Mouse (Mus musculus): ENCODE results near the gene Clip3.

The Clip3 gene

GRCm38 (mm10) chr7:30291215-30292131 is at the start of gene Clip3:
TSS of gene Clip3 (plus strand) at chr7:30291728.
- peak; percentile 93 to 94 for DNase-seq (ENCODE audit: low spot score in 2 of 2)

DNA sequence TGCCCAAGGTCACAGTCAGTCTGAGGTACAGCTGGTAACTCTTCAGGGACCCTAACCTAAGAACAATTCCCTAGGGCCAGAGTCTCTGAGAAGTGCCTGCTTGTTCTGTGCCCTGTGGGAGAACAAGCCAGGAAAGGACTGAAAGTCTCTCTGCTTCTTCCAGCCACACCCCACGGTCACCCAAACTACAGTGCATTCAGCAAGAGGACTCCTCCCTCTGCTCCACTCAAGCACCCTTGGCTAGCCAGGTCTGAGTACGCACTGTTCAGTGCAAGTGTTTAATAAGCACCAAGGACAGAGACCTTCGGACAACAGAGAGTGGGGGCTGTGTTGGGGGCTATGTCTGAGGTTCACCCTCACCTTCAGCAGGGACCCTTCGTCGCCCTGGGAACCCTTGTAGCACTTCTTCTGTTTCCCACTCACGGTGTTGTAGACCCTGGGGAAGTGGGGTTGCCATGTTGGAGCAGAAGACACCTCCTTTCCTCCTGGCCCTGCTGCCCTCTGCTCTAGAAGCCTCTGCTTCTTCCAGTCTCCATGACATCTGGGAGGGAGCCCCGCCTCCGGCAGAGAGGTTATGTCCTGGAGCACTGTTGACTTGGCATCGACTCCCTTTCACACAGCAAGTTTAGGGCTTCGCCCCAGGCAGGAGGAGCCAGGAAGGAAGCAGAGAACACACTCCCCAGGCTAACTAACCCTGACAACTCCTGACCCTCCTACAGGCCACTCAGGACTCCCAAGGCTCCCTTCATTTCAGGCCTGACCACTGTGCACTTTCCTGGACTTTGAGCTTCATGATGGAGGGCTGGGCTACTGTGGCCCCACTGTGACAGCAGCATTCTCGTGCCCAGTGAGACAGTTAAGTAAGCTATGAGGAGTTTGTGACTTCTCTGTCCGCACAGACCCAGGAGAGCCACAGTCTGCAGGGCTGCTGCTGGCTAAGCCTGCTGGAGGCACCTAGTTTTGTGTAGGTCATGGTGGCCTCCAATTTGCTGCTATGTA is 39.3 kb upstream of the Clip3 start:
- DNase-seq (ENCODE audit: low spot score in 2 of 2), result no peak

DNA sequence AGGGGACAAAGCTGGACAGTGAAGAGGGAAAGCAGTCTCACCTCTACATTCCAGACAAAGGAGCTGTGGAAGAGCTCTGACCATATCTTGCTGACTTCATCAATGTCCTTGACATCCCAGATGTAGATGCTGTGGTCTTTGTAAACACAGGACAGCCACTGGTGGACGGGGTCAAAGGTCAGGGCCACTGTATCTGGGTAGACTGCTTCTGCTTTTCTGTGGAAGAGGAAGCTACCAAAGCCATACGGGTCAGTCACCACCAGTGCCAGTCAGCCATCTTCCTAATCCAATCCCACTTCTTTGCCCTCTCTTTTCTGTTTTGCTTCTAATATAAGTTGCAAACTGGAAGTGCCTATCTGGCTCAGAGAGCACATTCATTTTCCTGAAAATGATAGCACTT is 26.5 kb upstream of the Clip3 start:
- DNase-seq (ENCODE audit: low spot score in 2 of 2), result no peak

- DNase-seq (ENCODE audit: low spot score in 2 of 2), result no peak
Measured at GRCm38 (mm10) chr7:30265531-30265930, 26.0 kb upstream of the Clip3 start.

DNA sequence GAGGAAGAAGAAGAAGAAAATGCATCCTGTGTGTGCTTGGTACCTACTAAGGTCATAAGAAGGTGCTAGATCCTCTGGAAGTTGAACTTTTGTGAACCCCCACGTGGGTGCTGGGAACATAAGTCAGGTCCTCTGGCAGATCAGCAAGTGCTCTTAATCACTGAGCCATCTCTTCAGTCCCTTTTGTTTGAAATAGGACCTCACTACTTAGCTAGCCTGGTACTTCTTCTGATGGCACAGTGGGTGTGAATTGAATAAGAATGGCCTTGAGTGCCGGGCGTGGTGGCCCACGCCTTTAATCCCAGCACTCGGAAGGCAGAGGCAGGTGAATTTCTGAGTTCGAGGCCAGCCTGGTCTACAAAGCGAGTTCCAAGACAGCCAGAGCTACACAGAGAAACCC is 25.6 kb upstream of the Clip3 start:
- no peak for DNase-seq (ENCODE audit: low spot score in 2 of 2)

DNA sequence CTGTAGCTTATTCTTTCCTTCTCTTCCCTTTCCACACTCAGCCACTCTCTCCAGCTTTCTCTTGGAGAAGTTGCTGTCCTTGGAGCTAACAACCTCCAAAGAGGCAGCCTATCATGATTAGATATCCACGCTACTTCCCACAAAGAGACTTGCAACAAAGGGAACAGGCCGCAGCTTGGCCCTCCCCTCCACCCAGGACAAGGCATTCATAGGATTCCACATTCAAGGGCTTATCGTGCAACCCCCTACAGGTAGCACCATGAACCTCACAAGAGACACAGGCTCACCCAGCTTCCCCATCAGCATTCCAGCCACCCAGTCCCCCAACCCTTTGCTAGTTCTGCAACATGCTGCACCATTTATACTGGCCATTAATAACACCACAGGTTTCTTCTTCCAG is 24.7 kb upstream of the Clip3 start:
- no peak for DNase-seq (ENCODE audit: low spot score in 2 of 2)

- DNase-seq (ENCODE audit: low spot score in 2 of 2), result no peak
Measured at GRCm38 (mm10) chr7:30269641-30270040, 21.9 kb upstream of the Clip3 start.

- no peak for DNase-seq (ENCODE audit: low spot score in 2 of 2)
Measured at GRCm38 (mm10) chr7:30274383-30274782, 17.1 kb upstream of the Clip3 start.

GRCm38 (mm10) chr7:30278911-30279310 is 12.6 kb upstream of the Clip3 start:
- DNase-seq (ENCODE audit: low spot score in 2 of 2), result no peak

- no peak for DNase-seq (ENCODE audit: low spot score in 2 of 2)
Measured at GRCm38 (mm10) chr7:30279536-30279935, 12.0 kb upstream of the Clip3 start.

DNA sequence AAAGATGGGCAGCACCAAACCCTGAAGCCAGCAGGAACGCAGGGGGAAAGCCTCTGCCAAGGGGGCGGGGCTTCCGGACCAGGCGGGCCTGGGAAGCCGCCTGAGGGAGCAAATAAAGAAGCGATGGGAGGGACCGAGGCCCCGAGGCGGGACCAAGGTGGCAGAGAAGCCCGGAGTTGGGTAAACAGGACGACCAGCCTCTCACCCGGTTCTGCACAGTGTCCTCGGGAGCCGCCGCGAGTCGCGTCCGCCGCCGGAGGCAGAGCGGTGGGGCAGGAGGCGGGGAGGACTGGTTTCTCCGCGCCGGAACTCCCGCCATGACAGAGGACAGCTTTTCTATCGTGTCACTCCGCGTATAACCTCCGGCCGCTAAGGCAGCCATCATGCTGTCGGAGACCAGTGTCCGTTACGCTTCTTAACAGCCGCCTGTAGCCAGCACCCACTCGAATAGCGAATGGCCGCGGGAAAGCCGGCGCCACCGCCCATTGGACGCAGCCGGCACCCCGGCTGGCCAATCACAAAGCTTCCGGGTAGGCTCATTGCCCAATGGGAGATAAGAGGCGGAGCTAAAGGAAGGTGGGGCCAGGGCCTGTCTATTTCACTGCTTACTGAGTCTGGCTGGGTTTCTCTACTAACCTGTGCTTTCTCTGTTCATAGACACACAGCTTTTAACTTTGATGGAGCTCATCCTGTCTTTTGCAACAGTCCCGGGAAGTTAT is 11.4 kb upstream of the Clip3 start, which contains the start of the genes Thap8 and Wdr62:
Thap8 (plus strand) TSS at position 144 of the 719 bp plus-strand sequence.
Wdr62 (minus strand) TSS at position 469 of the 719 bp plus-strand sequence.
- DNase-seq (ENCODE audit: low spot score in 2 of 2), result peak; percentile 89 to 92

GRCm38 (mm10) chr7:30280670-30281138 is 10.8 kb upstream of the Clip3 start:
- DNase-seq (ENCODE audit: low spot score in 2 of 2), result peak; percentile 85

GRCm38 (mm10) chr7:30281522-30281921 is 10.0 kb upstream of the Clip3 start:
- DNase-seq (ENCODE audit: low spot score in 2 of 2), result no peak

- DNase-seq (ENCODE audit: low spot score in 2 of 2), result no peak
Measured at GRCm38 (mm10) chr7:30282740-30283139, 8.8 kb upstream of the Clip3 start.

- DNase-seq (ENCODE audit: low spot score in 2 of 2), result no peak
Measured at GRCm38 (mm10) chr7:30286701-30287410, 4.7 kb upstream of the Clip3 start.

GRCm38 (mm10) chr7:30288046-30288445 is 3.5 kb upstream of the Clip3 start:
- DNase-seq (ENCODE audit: low spot score in 2 of 2), result no peak

DNA sequence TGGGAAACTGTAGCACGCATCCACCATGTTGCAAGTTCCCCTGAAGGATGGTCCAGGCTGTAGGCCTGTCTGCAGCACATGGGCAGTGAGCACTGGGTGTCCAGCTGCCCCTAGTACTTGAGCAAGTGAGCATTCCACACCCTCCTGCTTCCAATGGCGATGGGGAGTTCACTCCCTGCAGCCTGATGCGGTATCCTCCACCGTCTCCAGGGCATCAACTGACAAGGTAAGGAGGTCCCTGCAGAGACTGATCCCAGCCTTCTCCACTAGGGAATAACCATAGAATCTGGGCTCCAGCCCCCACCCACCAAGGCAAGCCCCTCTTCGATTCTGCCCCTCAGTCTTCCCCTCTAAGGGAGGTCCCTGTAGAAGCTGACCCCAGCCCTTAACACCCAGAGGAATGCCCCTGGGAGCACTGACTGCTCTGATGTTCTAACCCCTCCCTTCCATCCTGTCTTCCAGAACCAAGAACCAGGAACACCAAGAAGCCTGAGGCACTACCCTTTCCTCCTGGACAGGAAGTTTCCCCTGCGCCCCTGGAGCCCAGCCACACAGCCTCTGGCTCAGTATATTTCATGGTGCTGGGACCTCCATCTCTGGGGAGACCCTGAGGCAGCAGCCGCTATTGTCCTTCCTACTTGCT is 2.3 kb upstream of the Clip3 start:
- DNase-seq (ENCODE audit: low spot score in 2 of 2), result no peak

- DNase-seq (ENCODE audit: low spot score in 2 of 2), result no peak
Measured at GRCm38 (mm10) chr7:30289714-30290399, 1.7 kb upstream of the Clip3 start.

GRCm38 (mm10) chr7:30293795-30294194 is 2.3 kb downstream of the Clip3 start:
- DNase-seq (ENCODE audit: low spot score in 2 of 2), result peak; percentile 52 to 59

DNA sequence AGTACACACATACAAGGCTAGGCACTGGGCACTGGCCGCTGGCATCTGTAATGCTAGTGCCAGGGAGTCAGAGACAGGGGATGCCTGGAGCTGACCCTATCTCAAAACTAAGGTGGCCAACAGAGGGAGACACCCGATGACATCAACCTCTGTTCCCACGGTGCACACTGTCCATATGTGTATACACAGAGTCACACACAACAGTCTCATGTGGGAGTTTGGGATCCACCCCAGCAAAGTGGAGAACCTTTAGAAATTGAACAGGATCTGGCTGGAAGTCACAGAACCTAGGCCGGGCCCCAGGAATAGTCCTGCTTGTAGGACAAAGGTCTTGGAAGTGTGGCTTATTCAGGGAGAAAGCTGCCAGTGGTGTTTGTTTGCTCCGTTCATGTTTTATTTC is 2.8 kb downstream of the Clip3 start:
- no peak for DNase-seq (ENCODE audit: low spot score in 2 of 2)
